Mouse (Mus musculus) kidney, adult 9 months (tissue): ENCODE data around the gene Usp40.

ENCODE experiments used
- DNase-seq: peaks from one replicate; pipeline ENCODE4 v3.0.0; 2022

Usp40 gene

GRCm38 (mm10) chr1:87941765-87942164 is 66.6 kb downstream of the Usp40 start:
- no peak for DNase-seq

- no peak for DNase-seq
Observed at GRCm38 (mm10) chr1:87936516-87936915, 71.8 kb downstream of the Usp40 start.

- no peak for DNase-seq
Observed at GRCm38 (mm10) chr1:87936075-87936474, 72.3 kb downstream of the Usp40 start.

- DNase-seq = no peak
Observed at GRCm38 (mm10) chr1:87935546-87935945, 72.8 kb downstream of the Usp40 start.

- DNase-seq = no peak
Observed at GRCm38 (mm10) chr1:87935095-87935494, 73.3 kb downstream of the Usp40 start.

GRCm38 (mm10) chr1:87933051-87933450 is 75.3 kb downstream of the Usp40 start:
- no peak for DNase-seq

- no peak for DNase-seq
Observed at GRCm38 (mm10) chr1:87929730-87930129, 78.6 kb downstream of the Usp40 start.

GRCm38 (mm10) chr1:87924888-87925287 is 83.5 kb downstream of the Usp40 start:
- no peak for DNase-seq

- DNase-seq = peak; percentile 70
Observed at GRCm38 (mm10) chr1:87922666-87923065, 85.7 kb downstream of the Usp40 start.

GRCm38 (mm10) chr1:87920056-87920614 is 88.2 kb downstream of the Usp40 start:
- peak; percentile 72 for DNase-seq

- no peak for DNase-seq
Observed at GRCm38 (mm10) chr1:87918061-87918460, 90.3 kb downstream of the Usp40 start.

- DNase-seq = no peak
Observed at GRCm38 (mm10) chr1:87917361-87917760, 91.0 kb downstream of the Usp40 start.

GRCm38 (mm10) chr1:87913356-87913755 is 95.0 kb downstream of the Usp40 start:
- DNase-seq = no peak

- DNase-seq = peak; percentile 28
Observed at GRCm38 (mm10) chr1:87910428-87910827, 97.9 kb downstream of the Usp40 start.

GRCm38 (mm10) chr1:87909565-87909964 is 98.8 kb downstream of the Usp40 start:
- no peak for DNase-seq

GRCm38 (mm10) chr1:87908736-87909135 is 99.6 kb downstream of the Usp40 start:
- peak; percentile 95 for DNase-seq

- peak; percentile 31 for DNase-seq
Observed at GRCm38 (mm10) chr1:87908006-87908405, 100.3 kb downstream of the Usp40 start.

GRCm38 (mm10) chr1:87906361-87906956 is 101.9 kb downstream of the Usp40 start:
- DNase-seq = peak; percentile 91

- no peak for DNase-seq
Observed at GRCm38 (mm10) chr1:87902186-87902585, 106.2 kb downstream of the Usp40 start.

- DNase-seq = peak; percentile 68
Observed at GRCm38 (mm10) chr1:87900979-87901378, 107.4 kb downstream of the Usp40 start.

- DNase-seq = no peak
Observed at GRCm38 (mm10) chr1:87899701-87900100, 108.7 kb downstream of the Usp40 start.

- peak; percentile 74 for DNase-seq
Observed at GRCm38 (mm10) chr1:87896921-87897320, 111.4 kb downstream of the Usp40 start.
